ENCODE assay signal across 8 mouse cellular contexts in the genomic region with DNA sequence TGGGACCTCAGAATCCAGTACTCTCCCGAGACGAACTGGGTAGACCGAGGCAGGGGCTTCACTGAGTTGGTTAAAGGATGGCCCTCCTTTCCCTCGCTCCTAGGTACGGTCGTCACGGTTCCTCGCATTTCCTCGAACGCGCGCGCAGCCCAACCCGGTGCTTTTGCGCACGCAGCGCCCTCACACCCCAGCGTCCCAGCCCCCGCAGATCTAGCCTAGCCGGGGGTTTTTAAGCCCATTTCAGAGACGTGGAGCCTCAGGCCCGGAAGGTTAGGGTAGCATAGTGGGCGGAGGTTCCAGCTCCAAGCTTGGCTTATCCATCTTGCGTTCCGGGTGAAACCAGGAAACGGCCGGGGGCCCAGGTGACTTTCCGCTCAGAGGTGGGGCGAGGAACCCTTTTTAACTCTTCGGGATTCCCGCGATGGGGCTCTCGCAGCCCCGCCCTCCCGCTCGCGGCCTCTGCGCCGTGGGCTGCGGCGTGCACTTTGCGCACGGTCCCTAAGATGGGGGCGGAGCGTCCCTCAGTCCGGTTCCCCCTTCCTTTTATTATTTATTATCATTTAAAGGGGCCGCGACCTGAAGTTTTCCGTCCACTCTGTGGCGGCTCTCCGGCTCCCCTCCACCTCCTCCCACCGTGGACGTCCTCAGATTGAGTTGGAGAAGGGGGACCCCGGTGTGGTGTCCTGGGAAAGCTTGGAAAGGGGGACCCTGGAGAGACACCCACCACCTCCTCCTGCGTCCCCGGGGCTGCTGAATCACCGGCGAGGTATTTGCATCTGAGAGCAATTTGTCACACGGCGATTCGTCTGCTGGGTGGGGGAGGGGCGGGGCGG. TPM values are rescaled to one million over a fixed set of nuclear protein-coding genes. Genes with fewer than 3 reads are reported as not detected.
DNase-seq lines count a peak whose midpoint lies in the region; ATAC-seq and TF ChIP-seq lines count a peak whose summit lies in the region.

A gene (plus strand): TSS at position 553 of the 833 bp plus-strand sequence.

- no peak for TF ChIP-seq CTCF in liver, postnatal 0 days (IDR thresholded peaks at IDR 0.05; ENCODE audit: low read depth)

- H3K4me1 ChIP-seq in ES-E14 (ENCODE audit: control insufficient read depth in 2 of 2, insufficient read depth in 2 of 2, low read length in 2 of 2, poor library complexity in 1 of 2) = peaks cover 0 to 6% of the 10 kb centered on the region in 2 experiments; a peak in 2 of 4 replicates
- peaks cover 12% of the 10 kb centered on the region; the same call in 1 of the 2 replicates for H3K4me1 ChIP-seq in forebrain, embryonic 14.5 days (ENCODE audit: control insufficient read depth, insufficient read depth, low read length)
- H3K4me1 ChIP-seq in liver, postnatal 0 days (ENCODE audit: insufficient read depth) = peaks cover 35% of the 10 kb centered on the region
- H3K4me1 ChIP-seq in neural tube, embryonic 13.5 days (replicated peaks) = peaks cover 45% of the 10 kb centered on the region

- H3K9ac ChIP-seq in ES-E14 (ENCODE audit: insufficient read depth, low read depth, low read length, poor library complexity, severe bottlenecking) = peak within 1 kb of the TSS; percentile 82
- peak within 1 kb of the TSS; percentile 84 for H3K9ac ChIP-seq in forebrain, embryonic 14.5 days (ENCODE audit: low read length)
- peak within 1 kb of the TSS; percentile 85 for H3K9ac ChIP-seq in liver, postnatal 0 days (replicated peaks)
- H3K9ac ChIP-seq in neural tube, embryonic 13.5 days = peak within 1 kb of the TSS; percentile 94

- WGBS in forebrain, embryonic 14.5 days = under 1% methylated on average over 56 of the region's 63 CpGs
- WGBS in liver, postnatal 0 days (ENCODE audit: insufficient replicate concordance) = under 1% methylated on average over 63 of the region's 63 CpGs
- WGBS in neural tube, embryonic 13.5 days = under 1% methylated on average over 63 of the region's 63 CpGs

- intact Hi-C loops in heart, postnatal 14 days (cut with DNase I) = no loop called here

- H3K27ac ChIP-seq in ES-E14 (ENCODE audit: insufficient read depth, low read depth, low read length, poor library complexity, severe bottlenecking) = peak within 1 kb of the TSS; percentile 36; the same call in 1 of the 2 replicates
- peak within 1 kb of the TSS; percentile 85 for H3K27ac ChIP-seq in forebrain, embryonic 14.5 days (ENCODE audit: low read depth, low read length)
- H3K27ac ChIP-seq in liver, postnatal 0 days (ENCODE audit: low read depth) = peak within 1 kb of the TSS; percentile 95
- peak within 1 kb of the TSS; percentile 96 for H3K27ac ChIP-seq in neural tube, embryonic 13.5 days (replicated peaks)

- no peaks in the 10 kb centered on the region for H3K9me3 ChIP-seq in ES-E14 (ENCODE audit: control insufficient read depth, insufficient read depth, low read depth, low read length)
- H3K9me3 ChIP-seq in forebrain, embryonic 14.5 days (replicated peaks; ENCODE audit: control insufficient read depth, low read length) = no peaks in the 10 kb centered on the region
- no peaks in the 10 kb centered on the region for H3K9me3 ChIP-seq in liver, postnatal 0 days (ENCODE audit: low read length)
- no peaks in the 10 kb centered on the region for H3K9me3 ChIP-seq in neural tube, embryonic 13.5 days

- peak; percentile 83 for DNase-seq in ES-E14 (ENCODE audit: low read depth, low spot score)
- peak; percentile 87 for DNase-seq in cerebellum, adult 11 months
- peak; percentile 95 for DNase-seq in forebrain, embryonic 14.5 days (ENCODE audit: low spot score)
- DNase-seq in heart, postnatal 14 days = peak; percentile 89 to 93
- peak; percentile 85 for DNase-seq in layer of hippocampus, adult 11-12 months (ENCODE audit: low spot score)
- peak; percentile 91 for DNase-seq in liver, postnatal 0 days
- peak; percentile 84 for DNase-seq in telencephalon, adult 2 months (ENCODE audit: low read depth, low spot score)

- in situ Hi-C loops in ES-E14 (cut with MboI; ENCODE audit: low sequenced_read_pairs in 2 of 2, unreplicated experiment in 2 of 2) = no loop called here

- peak within 1 kb of the TSS; percentile 81 to 96 for H3K4me3 ChIP-seq in ES-E14 (ENCODE audit: insufficient read depth in 1 of 2, low read depth in 1 of 2, low read length in 2 of 2, poor library complexity in 1 of 2, severe bottlenecking in 1 of 2)
- H3K4me3 ChIP-seq in forebrain, embryonic 14.5 days (ENCODE audit: low read depth, low read length) = peak within 1 kb of the TSS; percentile 91
- peak within 1 kb of the TSS; percentile 86 for H3K4me3 ChIP-seq in liver, postnatal 0 days (ENCODE audit: low read depth, low read length)
- peak within 1 kb of the TSS; percentile 96 for H3K4me3 ChIP-seq in neural tube, embryonic 13.5 days

- H3K36me3 ChIP-seq in ES-E14 (ENCODE audit: control insufficient read depth, insufficient read depth, low read length, poor library complexity, severe bottlenecking) = no peaks in the 10 kb centered on the region
- H3K36me3 ChIP-seq in forebrain, embryonic 14.5 days (ENCODE audit: control insufficient read depth, insufficient read depth, low read length) = peaks cover 4% of the 10 kb centered on the region; the same call in 1 of the 2 replicates
- H3K36me3 ChIP-seq in liver, postnatal 0 days (replicated peaks; ENCODE audit: insufficient read depth, low read length) = peaks cover 8% of the 10 kb centered on the region
- peaks cover 12% of the 10 kb centered on the region for H3K36me3 ChIP-seq in neural tube, embryonic 13.5 days

- no peak for TF ChIP-seq EP300 in liver, postnatal 0 days (IDR thresholded peaks at IDR 0.05; ENCODE audit: low read depth)

- peak; percentile 81 for ATAC-seq in forebrain, embryonic 14.5 days
- peak; percentile 73 for ATAC-seq in liver, postnatal 0 days
- ATAC-seq in neural tube, embryonic 13.5 days (ENCODE audit: low read depth) = peak; percentile 77

- peak within 1 kb of the TSS; percentile 78 for H3K4me2 ChIP-seq in forebrain, embryonic 14.5 days (ENCODE audit: low read length)
- H3K4me2 ChIP-seq in liver, postnatal 0 days (ENCODE audit: low read depth, low read length) = peak within 1 kb of the TSS; percentile 97
- peak within 1 kb of the TSS; percentile 76 for H3K4me2 ChIP-seq in neural tube, embryonic 13.5 days

- peaks cover 21% of the 10 kb centered on the region for H3K27me3 ChIP-seq in forebrain, embryonic 14.5 days (replicated peaks; ENCODE audit: control insufficient read depth, insufficient read depth, low read length)
- peaks cover 12% of the 10 kb centered on the region for H3K27me3 ChIP-seq in liver, postnatal 0 days (ENCODE audit: insufficient read depth, low read length)
- peaks cover 27% of the 10 kb centered on the region for H3K27me3 ChIP-seq in neural tube, embryonic 13.5 days

TF ChIP-seq in ES-E14, 5 proteins besides CTCF, POLR2A, EP300 and RAD21:
- peak; percentile 71; the same call in 1 of the 2 replicates for TF ChIP-seq HCFC1 (IDR thresholded peaks at IDR 0.05; ENCODE audit: borderline replicate concordance, insufficient read depth, low read length)
- peak; percentile 94 for TF ChIP-seq CHD2 (IDR thresholded peaks at IDR 0.05; ENCODE audit: low read depth, low read length)
- TF ChIP-seq MAFK (IDR thresholded peaks at IDR 0.05; ENCODE audit: insufficient read depth, low read depth, low read length) = no peak

RNA-seq across cellular contexts. Expression of the gene that starts here (rescaled TPM):
- total RNA-seq in ES-E14 (2012; rRNA removed) = 10.8 and 16.3 TPM in 2 replicates
- polyA plus RNA-seq in forebrain, embryonic 14.5 days (2014; fragmentation: Nextera tagmentation; extraction: Ambion mirVana) = 1.1 and 2.3 TPM in 2 replicates
- 1 to 10 TPM; 2.2 to 2.6 TPM for total RNA-seq in heart, postnatal 14 days (2021)
- 4.5 and 5.5 TPM in 2 replicates for polyA plus RNA-seq in liver, postnatal 0 days (2015; fragmentation: Nextera tagmentation; extraction: Ambion mirVana)
- polyA plus RNA-seq in neural tube, embryonic 13.5 days (2015; fragmentation: Nextera tagmentation; extraction: Ambion mirVana) = 3.4 and 5.4 TPM in 2 replicates

Comparison
In these comparisons a context has a peak if more than half of its experiments do, and no peak if none do; other contexts are left out.
1. Peak in every context shown above with its lines: DNase-seq, ATAC-seq, H3K4me3 ChIP-seq and H3K27ac ChIP-seq.
2. H3K27ac ChIP-seq: peak in every context shown above with its lines; median percentile 96 in neural tube, embryonic 13.5 days; 95 in liver, postnatal 0 days; 85 in forebrain, embryonic 14.5 days; 36 in ES-E14.